In genomic region chr17:8340407-8341359, GRCm38 (mm10) we compare ENCODE assay signal across 7 mouse cellular contexts. TPM values are rescaled to one million over a fixed set of nuclear protein-coding genes. Genes with fewer than 3 reads are reported as not detected.
DNase-seq lines count a peak whose midpoint lies in the region; ATAC-seq and TF ChIP-seq lines count a peak whose summit lies in the region.

No protein-coding gene starts in this region.

- no peak for TF ChIP-seq EP300 in ES-Bruce4 (IDR thresholded peaks at IDR 0.05; ENCODE audit: insufficient read depth, low read depth, low read length)

- H3K9me3 ChIP-seq in ES-Bruce4 (replicated peaks; ENCODE audit: control insufficient read depth, insufficient read depth, low read length, poor library complexity, severe bottlenecking): no peaks in the 10 kb centered on the region
- H3K9me3 ChIP-seq in embryonic facial prominence, embryonic 13.5 days: no peaks in the 10 kb centered on the region
- H3K9me3 ChIP-seq in hindbrain, embryonic 11.5 days (ENCODE audit: control insufficient read depth, low read length): no peaks in the 10 kb centered on the region
- H3K9me3 ChIP-seq in midbrain, embryonic 11.5 days (ENCODE audit: control insufficient read depth, low read length): no peaks in the 10 kb centered on the region

- 0 out of 2 replicates have a peak, but pooled peaks have one; percentile 26 for ATAC-seq in embryonic facial prominence, embryonic 13.5 days (ENCODE audit: insufficient number of reproducible peaks, insufficient read depth, low FRiP score, low TSS enrichment, low read depth)
- peak; percentile 73 for ATAC-seq in hindbrain, embryonic 11.5 days (ENCODE audit: low FRiP score)
- ATAC-seq in midbrain, embryonic 11.5 days (ENCODE audit: low FRiP score): peak; percentile 82

- intact Hi-C loops in left cerebral cortex, postnatal 36 days (cut with DNase I): no loop called here

- peak; percentile 40 for DNase-seq in adrenal gland, postnatal 14 days
- DNase-seq in hindbrain, embryonic 11.5 days (ENCODE audit: low spot score): peak; percentile 63
- DNase-seq in left cerebral cortex, postnatal 36 days (ENCODE audit: low spot score in 2 of 2): peak; percentile 67 to 75
- peak; percentile 95 for DNase-seq in midbrain, embryonic 11.5 days (ENCODE audit: low spot score, missing footprints)
- DNase-seq in testis, postnatal 10 days (ENCODE audit: low spot score): peak; percentile 54

- TF ChIP-seq POLR2A in ES-Bruce4 (IDR thresholded peaks at IDR 0.05; ENCODE audit: insufficient read depth, low read length): no peak

- H3K4me3 ChIP-seq in ES-Bruce4 (ENCODE audit: low read depth, low read length): peak overlapping the region; percentile 46
- peak overlapping the region; percentile 55 for H3K4me3 ChIP-seq in embryonic facial prominence, embryonic 13.5 days
- peak overlapping the region; percentile 62 for H3K4me3 ChIP-seq in hindbrain, embryonic 11.5 days (ENCODE audit: low read depth, low read length)
- H3K4me3 ChIP-seq in midbrain, embryonic 11.5 days (ENCODE audit: low read depth, low read length): peak overlapping the region; percentile 58

- peaks cover 8% of the 10 kb centered on the region for H3K27me3 ChIP-seq in ES-Bruce4 (ENCODE audit: control insufficient read depth, insufficient read depth, low read length, poor library complexity, severe bottlenecking)
- peaks cover 48% of the 10 kb centered on the region for H3K27me3 ChIP-seq in embryonic facial prominence, embryonic 13.5 days
- peaks cover 39% of the 10 kb centered on the region for H3K27me3 ChIP-seq in hindbrain, embryonic 11.5 days (ENCODE audit: control insufficient read depth, insufficient read depth, low read length)
- H3K27me3 ChIP-seq in midbrain, embryonic 11.5 days (ENCODE audit: control insufficient read depth, insufficient read depth, low read length): peaks cover 37% of the 10 kb centered on the region

- peak overlapping the region; percentile 100 for H3K4me2 ChIP-seq in embryonic facial prominence, embryonic 13.5 days
- H3K4me2 ChIP-seq in hindbrain, embryonic 11.5 days (replicated peaks; ENCODE audit: low read depth, low read length): peak overlapping the region; percentile 100
- H3K4me2 ChIP-seq in midbrain, embryonic 11.5 days: peak overlapping the region; percentile 99

- no peaks in the 10 kb centered on the region for H3K4me1 ChIP-seq in ES-Bruce4 (ENCODE audit: control insufficient read depth, insufficient read depth, low read length)
- H3K4me1 ChIP-seq in embryonic facial prominence, embryonic 13.5 days: peaks cover 13% of the 10 kb centered on the region
- peaks cover 9% of the 10 kb centered on the region; the same call in 1 of the 2 replicates for H3K4me1 ChIP-seq in hindbrain, embryonic 11.5 days (replicated peaks; ENCODE audit: control insufficient read depth, insufficient read depth, low read length)
- H3K4me1 ChIP-seq in midbrain, embryonic 11.5 days (ENCODE audit: control insufficient read depth, insufficient read depth, low read length): peaks cover 6% of the 10 kb centered on the region; the same call in 1 of the 2 replicates

- WGBS in embryonic facial prominence, embryonic 13.5 days: under 1% methylated on average over 60 of the region's 92 CpGs
- WGBS in hindbrain, embryonic 11.5 days: 0% methylated on average over 49 of the region's 92 CpGs
- under 1% methylated on average over 57 of the region's 92 CpGs for WGBS in midbrain, embryonic 11.5 days

- H3K36me3 ChIP-seq in ES-Bruce4 (ENCODE audit: control insufficient read depth, insufficient read depth, low read length, poor library complexity, severe bottlenecking): no peaks in the 10 kb centered on the region
- H3K36me3 ChIP-seq in embryonic facial prominence, embryonic 13.5 days: no peaks in the 10 kb centered on the region
- no peaks in the 10 kb centered on the region for H3K36me3 ChIP-seq in hindbrain, embryonic 11.5 days (ENCODE audit: control insufficient read depth, insufficient read depth, low read length)
- H3K36me3 ChIP-seq in midbrain, embryonic 11.5 days (ENCODE audit: control insufficient read depth, insufficient read depth, low read length): no peaks in the 10 kb centered on the region

- H3K27ac ChIP-seq in ES-Bruce4 (ENCODE audit: insufficient read depth, low read length): no peak overlapping the region
- H3K27ac ChIP-seq in embryonic facial prominence, embryonic 13.5 days: no peak overlapping the region
- H3K27ac ChIP-seq in hindbrain, embryonic 11.5 days (ENCODE audit: low read depth, low read length): no peak overlapping the region
- H3K27ac ChIP-seq in midbrain, embryonic 11.5 days (ENCODE audit: low read depth, low read length): no peak overlapping the region

- no peak for TF ChIP-seq CTCF in ES-Bruce4 (IDR thresholded peaks at IDR 0.05; ENCODE audit: low read depth, low read length)

- peak overlapping the region; percentile 78 for H3K9ac ChIP-seq in ES-Bruce4 (ENCODE audit: low read depth, poor library complexity, severe bottlenecking)
- H3K9ac ChIP-seq in embryonic facial prominence, embryonic 13.5 days: peak overlapping the region; percentile 72
- peak overlapping the region; percentile 71 for H3K9ac ChIP-seq in hindbrain, embryonic 11.5 days (ENCODE audit: low read depth, low read length)
- peak overlapping the region; percentile 71 for H3K9ac ChIP-seq in midbrain, embryonic 11.5 days (ENCODE audit: low read length)

RNA-seq across cellular contexts. Expression of gene Prr18, which starts 3.4 kb away (rescaled TPM):
- polyA plus RNA-seq in ES-Bruce4 (2011; ENCODE audit: insufficient read depth, insufficient read length, low read depth, missing spikeins): 0.61 and 0.81 TPM in 2 replicates
- total RNA-seq in adrenal gland, postnatal 14 days (2021): 0.33 and 0.41 TPM in 2 replicates
- 0.45 and 0.52 TPM in 2 replicates for polyA plus RNA-seq in embryonic facial prominence, embryonic 13.5 days (2015; fragmentation: Nextera tagmentation; extraction: Ambion mirVana)
- 1.5 TPM in 2 replicates for polyA plus RNA-seq in hindbrain, embryonic 11.5 days (2014; fragmentation: Nextera tagmentation; extraction: Ambion mirVana)
- 10 to 100 TPM; 14.4 to 23.3 TPM for total RNA-seq in left cerebral cortex, postnatal 36 days (2021)
- 0.90 and 1.3 TPM in 2 replicates for polyA plus RNA-seq in midbrain, embryonic 11.5 days (2014; fragmentation: Nextera tagmentation; extraction: Ambion mirVana)

RNA-seq across cellular contexts. Expression of gene T2, which starts 15.1 kb away (rescaled TPM):
- 0.44 and 0.81 TPM in 2 replicates for polyA plus RNA-seq in ES-Bruce4 (2011; ENCODE audit: insufficient read depth, insufficient read length, low read depth, missing spikeins)
- not detected in 2 replicates for total RNA-seq in adrenal gland, postnatal 14 days (2021)
- 0.81 and 1.4 TPM in 2 replicates for polyA plus RNA-seq in embryonic facial prominence, embryonic 13.5 days (2015; fragmentation: Nextera tagmentation; extraction: Ambion mirVana)
- polyA plus RNA-seq in hindbrain, embryonic 11.5 days (2014; fragmentation: Nextera tagmentation; extraction: Ambion mirVana): 0.53 and 0.59 TPM in 2 replicates
- under 1 TPM; 0.32 to 0.68 TPM for total RNA-seq in left cerebral cortex, postnatal 36 days (2021)
- 0.18 and 0.30 TPM in 2 replicates for polyA plus RNA-seq in midbrain, embryonic 11.5 days (2014; fragmentation: Nextera tagmentation; extraction: Ambion mirVana)

RNA-seq across cellular contexts. Expression of gene Sft2d1, which starts 29.8 kb away (rescaled TPM):
- polyA plus RNA-seq in ES-Bruce4 (2011; ENCODE audit: insufficient read depth, insufficient read length, low read depth, missing spikeins): 33.8 and 48.6 TPM in 2 replicates
- 37.7 and 40.5 TPM in 2 replicates for total RNA-seq in adrenal gland, postnatal 14 days (2021)
- 58.9 and 67.8 TPM in 2 replicates for polyA plus RNA-seq in embryonic facial prominence, embryonic 13.5 days (2015; fragmentation: Nextera tagmentation; extraction: Ambion mirVana)
- 72.5 and 79.6 TPM in 2 replicates for polyA plus RNA-seq in hindbrain, embryonic 11.5 days (2014; fragmentation: Nextera tagmentation; extraction: Ambion mirVana)
- 10 to 100 TPM; 48.0 to 71.2 TPM for total RNA-seq in left cerebral cortex, postnatal 36 days (2021)
- polyA plus RNA-seq in midbrain, embryonic 11.5 days (2014; fragmentation: Nextera tagmentation; extraction: Ambion mirVana): 67.8 and 68.2 TPM in 2 replicates

RNA-seq across cellular contexts. Expression of gene Mpc1, which starts 58.0 kb away (rescaled TPM):
- polyA plus RNA-seq in ES-Bruce4 (2011; ENCODE audit: insufficient read depth, insufficient read length, low read depth, missing spikeins): 6.7 and 10.3 TPM in 2 replicates
- total RNA-seq in adrenal gland, postnatal 14 days (2021): 356 and 378 TPM in 2 replicates
- 150 and 154 TPM in 2 replicates for polyA plus RNA-seq in embryonic facial prominence, embryonic 13.5 days (2015; fragmentation: Nextera tagmentation; extraction: Ambion mirVana)
- 116 and 125 TPM in 2 replicates for polyA plus RNA-seq in hindbrain, embryonic 11.5 days (2014; fragmentation: Nextera tagmentation; extraction: Ambion mirVana)
- 100 to 1,000 TPM; 166 to 173 TPM for total RNA-seq in left cerebral cortex, postnatal 36 days (2021)
- 100 and 102 TPM in 2 replicates for polyA plus RNA-seq in midbrain, embryonic 11.5 days (2014; fragmentation: Nextera tagmentation; extraction: Ambion mirVana)

Comparison
In these comparisons a context has a peak if more than half of its experiments do, and no peak if none do; other contexts are left out.
1. DNase-seq: peak in every context shown above with its lines; median percentile 95 in midbrain, embryonic 11.5 days; 71 in left cerebral cortex, postnatal 36 days; 63 in hindbrain, embryonic 11.5 days; 54 in testis, postnatal 10 days; 40 in adrenal gland, postnatal 14 days.
2. ATAC-seq: peak in every context shown above with its lines; median percentile 82 in midbrain, embryonic 11.5 days; 73 in hindbrain, embryonic 11.5 days; 26 in embryonic facial prominence, embryonic 13.5 days.